20 mouse cellular contexts compared by ENCODE assay signal in genomic region chr2:45172382-45172781, GRCm38 (mm10). TPM values are rescaled to one million over a fixed set of nuclear protein-coding genes. Genes with fewer than 3 reads are reported as not detected.
DNase-seq lines count a peak whose midpoint lies in the region; ATAC-seq and TF ChIP-seq lines count a peak whose summit lies in the region.
"Had no signal": no experiment of that assay in that cellular context is flagged by ENCODE, and none has a peak within 500 bp of the region (broad histone marks: within the 10 kb centered on the region; RNA-seq: fewer than 3 reads in every experiment).

No protein-coding gene starts in this region.

- TF ChIP-seq CTCF in liver, postnatal 0 days (IDR thresholded peaks at IDR 0.05; ENCODE audit: low read depth), result no peak

- no peaks in the 10 kb centered on the region for H3K36me3 ChIP-seq in heart, embryonic 12.5 days
- H3K36me3 ChIP-seq in lung, embryonic 16.5 days (ENCODE audit: control insufficient read depth, insufficient read depth, low read length), result no peaks in the 10 kb centered on the region
- no peaks in the 10 kb centered on the region for H3K36me3 ChIP-seq in liver, embryonic 12.5 days
- H3K36me3 ChIP-seq in liver, postnatal 0 days (replicated peaks; ENCODE audit: insufficient read depth, low read length), result no peaks in the 10 kb centered on the region
- H3K36me3 ChIP-seq: embryonic facial prominence, embryonic 15.5 days; hindbrain, embryonic 13.5 days; kidney, embryonic 15.5 days; midbrain, embryonic 13.5 days had no signal

- DNase-seq in heart, postnatal 14 days, result no peak
- no peak for DNase-seq in lung, postnatal 36 days
- DNase-seq in liver, postnatal 0 days, result no peak
- no peak for DNase-seq in cerebellum, postnatal 4 days (ENCODE audit: low spot score in 2 of 2)
- DNase-seq: adrenal gland, postnatal 14 days; cerebellum, adult 8-10 months; cerebellum, postnatal 36 days; kidney, adult 11 months; kidney, postnatal 36 days; layer of hippocampus, adult 9-11 months; thymus, adult 2 months had no signal

- intact Hi-C loops in heart, postnatal 14 days (cut with DNase I), result no loop called here

- ATAC-seq in heart, embryonic 12.5 days (ENCODE audit: insufficient number of reproducible peaks, low FRiP score), result no peak
- ATAC-seq in lung, embryonic 16.5 days (ENCODE audit: low read depth), result no peak
- ATAC-seq in liver, embryonic 12.5 days, result 0 out of 2 replicates have a peak, but pooled peaks have one; percentile 26
- 0 out of 2 replicates have a peak, but pooled peaks have one; percentile 26 for ATAC-seq in liver, postnatal 0 days
- ATAC-seq: forebrain, embryonic 13.5 days had no signal

- TF ChIP-seq EP300 in liver, postnatal 0 days (IDR thresholded peaks at IDR 0.05; ENCODE audit: low read depth), result no peak

- peaks cover 16% of the 10 kb centered on the region for H3K4me1 ChIP-seq in heart, embryonic 12.5 days (replicated peaks)
- H3K4me1 ChIP-seq in lung, embryonic 16.5 days (replicated peaks; ENCODE audit: control insufficient read depth, insufficient read depth, low read length), result 0 out of 2 replicates have a peak, but pooled peaks cover 2% of the 10 kb centered on the region
- H3K4me1 ChIP-seq in liver, embryonic 12.5 days, result peaks cover 44% of the 10 kb centered on the region
- H3K4me1 ChIP-seq in liver, postnatal 0 days (ENCODE audit: insufficient read depth), result peaks cover 5% of the 10 kb centered on the region
- H3K4me1 ChIP-seq: embryonic facial prominence, embryonic 15.5 days had no signal

- no peak overlapping the region for H3K4me3 ChIP-seq in heart, embryonic 12.5 days
- no peak overlapping the region for H3K4me3 ChIP-seq in lung, embryonic 16.5 days (ENCODE audit: low read length)
- peak overlapping the region; percentile 18; the same call in 1 of the 2 replicates for H3K4me3 ChIP-seq in liver, embryonic 12.5 days
- H3K4me3 ChIP-seq in liver, postnatal 0 days (ENCODE audit: low read depth, low read length), result no peak overlapping the region
- H3K4me3 ChIP-seq: embryonic facial prominence, embryonic 15.5 days; forebrain, embryonic 13.5 days; hindbrain, embryonic 13.5 days; kidney, embryonic 15.5 days; midbrain, embryonic 13.5 days had no signal

- H3K9me3 ChIP-seq in heart, embryonic 12.5 days (replicated peaks), result peaks cover 5% of the 10 kb centered on the region; the same call in 1 of the 2 replicates
- no peaks in the 10 kb centered on the region for H3K9me3 ChIP-seq in lung, embryonic 16.5 days (ENCODE audit: control insufficient read depth, low read length)
- H3K9me3 ChIP-seq in liver, embryonic 12.5 days (replicated peaks), result no peaks in the 10 kb centered on the region
- H3K9me3 ChIP-seq in liver, postnatal 0 days (ENCODE audit: low read length), result peaks cover 4% of the 10 kb centered on the region
- H3K9me3 ChIP-seq: embryonic facial prominence, embryonic 15.5 days had no signal

- no peak overlapping the region for H3K27ac ChIP-seq in heart, embryonic 12.5 days (ENCODE audit: poor library complexity, severe bottlenecking)
- peak overlapping the region; percentile 37 for H3K27ac ChIP-seq in lung, embryonic 16.5 days (ENCODE audit: low read length)
- H3K27ac ChIP-seq in liver, embryonic 12.5 days, result peak overlapping the region; percentile 67
- H3K27ac ChIP-seq in liver, postnatal 0 days (ENCODE audit: low read depth), result 0 out of 2 replicates have a peak overlapping the region, but pooled peaks have one; percentile 55
- H3K27ac ChIP-seq: embryonic facial prominence, embryonic 15.5 days; forebrain, embryonic 13.5 days; hindbrain, embryonic 13.5 days; kidney, embryonic 15.5 days; midbrain, embryonic 13.5 days; stomach, postnatal 0 days had no signal

- H3K27me3 ChIP-seq in heart, embryonic 12.5 days (replicated peaks), result no peaks in the 10 kb centered on the region
- no peaks in the 10 kb centered on the region for H3K27me3 ChIP-seq in lung, embryonic 16.5 days (ENCODE audit: control insufficient read depth, insufficient read depth, low read depth, low read length)
- H3K27me3 ChIP-seq in liver, embryonic 12.5 days (replicated peaks), result no peaks in the 10 kb centered on the region
- H3K27me3 ChIP-seq in liver, postnatal 0 days (ENCODE audit: insufficient read depth, low read length), result no peaks in the 10 kb centered on the region
- H3K27me3 ChIP-seq: embryonic facial prominence, embryonic 15.5 days; hindbrain, embryonic 13.5 days; kidney, embryonic 15.5 days; midbrain, embryonic 13.5 days had no signal

- 82% methylated on average over 8 of the region's 8 CpGs for WGBS in heart, embryonic 12.5 days
- WGBS in lung, embryonic 16.5 days, result 81% methylated on average over 8 of the region's 8 CpGs
- WGBS in liver, embryonic 12.5 days (ENCODE audit: insufficient replicate concordance), result 47% methylated on average over 8 of the region's 8 CpGs
- 66% methylated on average over 8 of the region's 8 CpGs for WGBS in liver, postnatal 0 days (ENCODE audit: insufficient replicate concordance)

- peak overlapping the region; percentile 13; the same call in 1 of the 2 replicates for H3K4me2 ChIP-seq in heart, embryonic 12.5 days
- no peak overlapping the region for H3K4me2 ChIP-seq in lung, embryonic 16.5 days (ENCODE audit: low read depth, low read length)
- H3K4me2 ChIP-seq in liver, embryonic 12.5 days, result peak overlapping the region; percentile 61
- peak overlapping the region; percentile 45 for H3K4me2 ChIP-seq in liver, postnatal 0 days (ENCODE audit: low read depth, low read length)
- H3K4me2 ChIP-seq: embryonic facial prominence, embryonic 15.5 days; forebrain, embryonic 13.5 days; hindbrain, embryonic 13.5 days; kidney, embryonic 15.5 days; midbrain, embryonic 13.5 days had no signal

- no peak overlapping the region for H3K9ac ChIP-seq in heart, embryonic 12.5 days
- H3K9ac ChIP-seq in lung, embryonic 16.5 days (ENCODE audit: low read length), result no peak overlapping the region
- no peak overlapping the region for H3K9ac ChIP-seq in liver, embryonic 12.5 days
- H3K9ac ChIP-seq in liver, postnatal 0 days (replicated peaks), result no peak overlapping the region
- H3K9ac ChIP-seq: embryonic facial prominence, embryonic 15.5 days; forebrain, embryonic 13.5 days; hindbrain, embryonic 13.5 days; kidney, embryonic 15.5 days; midbrain, embryonic 13.5 days had no signal

RNA-seq across cellular contexts. Expression of gene Zeb2, which starts 55.2 kb away (rescaled TPM):
- 28.0 and 29.6 TPM in 2 replicates for polyA plus RNA-seq in heart, embryonic 12.5 days (2016; fragmentation: Nextera tagmentation; extraction: Ambion mirVana)
- total RNA-seq in heart, postnatal 14 days (2021), result 10 to 100 TPM; 51.3 to 58.5 TPM
- 77.3 and 84.3 TPM in 2 replicates for polyA plus RNA-seq in lung, embryonic 16.5 days (2015; fragmentation: Nextera tagmentation; extraction: Ambion mirVana)
- polyA plus RNA-seq in liver, embryonic 12.5 days (2016; fragmentation: Nextera tagmentation; extraction: Ambion mirVana), result 22.1 and 24.3 TPM in 2 replicates
- polyA plus RNA-seq in liver, postnatal 0 days (2015; fragmentation: Nextera tagmentation; extraction: Ambion mirVana), result 8.1 and 8.8 TPM in 2 replicates

Comparison
In these comparisons a context has a peak if more than half of its experiments do, and no peak if none do; other contexts are left out.
1. ATAC-seq: peak in liver, embryonic 12.5 days (single experiment) and liver, postnatal 0 days (single experiment); none in heart, embryonic 12.5 days (single experiment) and lung, embryonic 16.5 days (single experiment).